Mouse (Mus musculus): ENCODE results near the gene Gm20388. TPM values are rescaled to one million over a fixed set of nuclear protein-coding genes. Genes with fewer than 3 reads are reported as not detected.

Gene Gm20388
- polyA plus RNA-seq, 1 experiment from 2014 or later = not detected

DNA sequence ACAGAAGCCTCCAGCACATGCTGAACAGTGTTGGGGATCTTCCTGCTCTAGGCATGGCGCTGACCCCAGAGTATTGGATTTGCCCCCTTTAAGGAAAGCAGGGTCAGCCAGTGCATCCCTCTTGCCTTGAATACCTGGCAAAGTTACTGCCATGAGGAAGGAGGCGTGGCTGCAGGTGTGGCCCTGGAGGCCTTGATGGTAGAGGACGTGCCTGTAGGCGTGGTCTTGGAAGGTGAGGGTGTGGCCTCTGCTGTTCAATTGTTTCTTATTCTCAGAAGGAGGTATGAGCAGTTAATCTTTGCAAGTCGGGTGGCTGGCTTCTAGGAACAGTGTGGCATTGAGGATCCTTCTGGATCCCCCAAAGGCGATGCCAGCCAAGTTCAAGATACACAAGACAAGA lies 2305.8 kb downstream of the Gm20388 start:
- Histone ChIP-seq H3K27me3 (ENCODE audit: control insufficient read depth, insufficient read depth, low read length) (no peaks in the 10 kb centered on the region), H3K4me3 (ENCODE audit: low read depth, low read length) (no peak overlapping the region), H3K4me2 (no peak overlapping the region), H3K4me1 (ENCODE audit: control insufficient read depth, insufficient read depth, low read length) (no peaks in the 10 kb centered on the region), H3K36me3 (ENCODE audit: control insufficient read depth, insufficient read depth, low read length) (no peaks in the 10 kb centered on the region), H3K9ac (ENCODE audit: low read length) (no peak overlapping the region), H3K9me3 (ENCODE audit: control insufficient read depth, low read length) (no peaks in the 10 kb centered on the region), H3K27ac (ENCODE audit: low read depth, low read length) (no peak overlapping the region)
- 67% methylated on average over 6 of the region's 6 CpGs for whole genome bisulfite sequencing
- ATAC-seq (ENCODE audit: low FRiP score) (no peak), DNase-seq (ENCODE audit: low spot score, missing footprints) (no peak)

GRCm38 (mm10) chr8:122217456-122218177 lies 2307.0 kb downstream of the Gm20388 start:
- no peaks in the 10 kb centered on the region for H3K36me3 ChIP-seq (ENCODE audit: control insufficient read depth, insufficient read depth, low read length)
- H3K4me2 ChIP-seq = no peak overlapping the region
- no peaks in the 10 kb centered on the region for H3K27me3 ChIP-seq (ENCODE audit: control insufficient read depth, insufficient read depth, low read length)
- no peak for ATAC-seq (ENCODE audit: low FRiP score)
- no peaks in the 10 kb centered on the region for H3K9me3 ChIP-seq (ENCODE audit: control insufficient read depth, low read length)
- H3K4me1 ChIP-seq (ENCODE audit: control insufficient read depth, insufficient read depth, low read length) = no peaks in the 10 kb centered on the region
- no peak for DNase-seq (ENCODE audit: low spot score, missing footprints)
- 81% methylated on average over 10 of the region's 10 CpGs for whole genome bisulfite sequencing
- H3K27ac ChIP-seq (ENCODE audit: low read depth, low read length) = no peak overlapping the region
- no peak overlapping the region for H3K9ac ChIP-seq (ENCODE audit: low read length)
- H3K4me3 ChIP-seq (ENCODE audit: low read depth, low read length) = no peak overlapping the region

DNA sequence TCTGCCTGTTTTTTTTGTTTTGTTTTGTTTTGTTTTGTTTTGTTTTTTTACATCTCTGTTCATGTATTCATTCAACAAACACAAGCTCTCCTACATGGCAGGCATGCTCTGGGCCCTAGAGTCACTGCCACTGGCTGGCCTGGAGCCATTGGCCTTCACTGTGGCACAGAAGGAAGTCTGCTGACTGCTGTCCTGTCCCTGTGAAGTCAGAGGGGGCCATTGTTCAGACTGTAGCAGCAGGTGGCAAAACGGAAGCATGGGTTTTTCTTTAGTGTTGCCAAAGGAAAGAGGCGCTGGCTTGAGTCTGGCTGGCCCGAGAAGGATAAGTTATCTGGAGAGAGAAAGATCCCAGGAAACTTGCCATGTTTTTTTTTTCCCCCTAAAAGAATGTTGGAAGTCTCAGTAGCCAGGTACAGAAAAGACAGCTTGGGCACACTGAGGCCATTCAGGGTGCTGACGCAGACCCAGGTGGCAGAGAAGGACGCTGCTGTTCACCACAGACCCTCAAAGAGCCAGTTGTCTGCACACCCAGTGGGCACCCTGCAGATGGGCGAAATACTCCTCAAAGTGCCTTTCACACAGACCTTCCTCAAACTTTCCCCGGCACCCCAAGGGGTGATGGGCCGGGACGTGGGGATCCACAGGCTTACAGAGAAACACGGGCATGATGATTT lies 2313.5 kb downstream of the Gm20388 start:
- 68% methylated on average over 10 of the region's 10 CpGs for WGBS
- Histone ChIP-seq H3K36me3 (ENCODE audit: control insufficient read depth, insufficient read depth, low read length) (no peaks in the 10 kb centered on the region), H3K4me3 (ENCODE audit: low read depth, low read length) (no peak overlapping the region), H3K4me1 (ENCODE audit: control insufficient read depth, insufficient read depth, low read length) (no peaks in the 10 kb centered on the region), H3K9me3 (ENCODE audit: control insufficient read depth, low read length) (no peaks in the 10 kb centered on the region), H3K27me3 (ENCODE audit: control insufficient read depth, insufficient read depth, low read length) (peaks cover 5% of the 10 kb centered on the region), H3K27ac (ENCODE audit: low read depth, low read length) (no peak overlapping the region), H3K9ac (ENCODE audit: low read length) (no peak overlapping the region), H3K4me2 (no peak overlapping the region)
- DNase-seq (ENCODE audit: low spot score, missing footprints) (no peak), ATAC-seq (ENCODE audit: low FRiP score) (no peak)

- Histone ChIP-seq H3K27me3 (ENCODE audit: control insufficient read depth, insufficient read depth, low read length) (peaks cover 10% of the 10 kb centered on the region), H3K4me3 (ENCODE audit: low read depth, low read length) (no peak overlapping the region), H3K36me3 (ENCODE audit: control insufficient read depth, insufficient read depth, low read length) (no peaks in the 10 kb centered on the region), H3K9me3 (ENCODE audit: control insufficient read depth, low read length) (no peaks in the 10 kb centered on the region), H3K9ac (ENCODE audit: low read length) (no peak overlapping the region), H3K27ac (ENCODE audit: low read depth, low read length) (no peak overlapping the region), H3K4me2 (no peak overlapping the region), H3K4me1 (ENCODE audit: control insufficient read depth, insufficient read depth, low read length) (no peaks in the 10 kb centered on the region; the same call in 1 of the 2 replicates)
- ATAC-seq (ENCODE audit: low FRiP score) (no peak), DNase-seq (ENCODE audit: low spot score, missing footprints) (no peak)
- WGBS = 65% methylated on average over 6 of the region's 6 CpGs
These were observed 2314.0 kb downstream of the Gm20388 start for GRCm38 (mm10) chr8:122224650-122225022.

DNA sequence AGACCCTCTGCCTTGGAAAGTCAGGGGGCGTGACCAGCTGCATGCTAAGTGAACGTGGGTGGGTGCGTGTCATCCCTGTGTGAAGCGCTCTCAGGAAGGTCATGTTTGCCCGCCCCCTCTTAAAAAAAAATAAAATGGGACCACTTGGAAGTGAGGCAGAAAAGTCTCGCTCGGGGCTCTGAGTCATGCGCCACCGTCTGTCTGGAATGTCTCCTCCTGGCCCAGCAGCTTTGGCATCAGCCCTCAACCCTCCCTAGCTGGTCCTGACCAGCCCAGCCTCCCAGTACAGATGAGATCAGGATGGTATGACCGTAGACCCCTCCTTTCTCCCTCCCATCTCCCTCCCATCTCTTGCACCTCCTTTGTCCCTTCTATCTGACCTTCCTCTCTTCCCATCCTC lies 2314.8 kb downstream of the Gm20388 start:
- Histone ChIP-seq H3K36me3 (ENCODE audit: control insufficient read depth, insufficient read depth, low read length) (no peaks in the 10 kb centered on the region), H3K4me1 (ENCODE audit: control insufficient read depth, insufficient read depth, low read length) (peaks cover 3% of the 10 kb centered on the region; the same call in 1 of the 2 replicates), H3K27ac (ENCODE audit: low read depth, low read length) (no peak overlapping the region), H3K27me3 (ENCODE audit: control insufficient read depth, insufficient read depth, low read length) (peaks cover 17% of the 10 kb centered on the region), H3K4me2 (no peak overlapping the region), H3K4me3 (ENCODE audit: low read depth, low read length) (no peak overlapping the region), H3K9me3 (ENCODE audit: control insufficient read depth, low read length) (no peaks in the 10 kb centered on the region), H3K9ac (ENCODE audit: low read length) (no peak overlapping the region)
- DNase-seq (ENCODE audit: low spot score, missing footprints) (no peak), ATAC-seq (ENCODE audit: low FRiP score) (no peak)
- 60% methylated on average over 10 of the region's 10 CpGs for WGBS

DNA sequence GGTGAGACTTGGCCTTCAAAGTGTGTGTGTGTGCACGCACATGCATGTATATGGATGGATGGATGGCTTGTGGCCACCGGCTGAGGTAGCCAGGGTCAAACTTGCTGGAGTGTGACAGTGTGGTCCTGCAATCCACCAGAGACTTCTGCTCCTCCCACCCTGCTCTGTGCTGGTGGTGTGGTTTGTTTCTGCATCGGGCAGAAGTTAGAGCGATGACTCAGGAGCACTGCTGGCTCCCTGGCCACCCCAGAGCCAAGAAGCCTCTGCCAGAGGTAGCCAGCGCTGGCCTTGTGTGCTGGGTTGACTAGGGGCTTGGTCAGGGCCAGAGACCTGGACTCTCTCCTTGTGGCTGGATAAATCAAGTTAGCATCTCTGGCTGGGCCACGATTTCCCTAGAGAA lies 2316.7 kb downstream of the Gm20388 start:
- peaks cover 14% of the 10 kb centered on the region for H3K4me1 ChIP-seq (ENCODE audit: control insufficient read depth, insufficient read depth, low read length)
- no peak overlapping the region for H3K4me3 ChIP-seq (ENCODE audit: low read depth, low read length)
- no peak for ATAC-seq (ENCODE audit: low FRiP score)
- H3K27ac ChIP-seq (ENCODE audit: low read depth, low read length) = no peak overlapping the region
- H3K4me2 ChIP-seq = no peak overlapping the region
- peaks cover 29% of the 10 kb centered on the region for H3K27me3 ChIP-seq (ENCODE audit: control insufficient read depth, insufficient read depth, low read length)
- H3K9me3 ChIP-seq (ENCODE audit: control insufficient read depth, low read length) = no peaks in the 10 kb centered on the region
- 81% methylated on average over 6 of the region's 6 CpGs for WGBS
- no peak overlapping the region for H3K9ac ChIP-seq (ENCODE audit: low read length)
- DNase-seq (ENCODE audit: low spot score, missing footprints) = no peak
- no peaks in the 10 kb centered on the region for H3K36me3 ChIP-seq (ENCODE audit: control insufficient read depth, insufficient read depth, low read length)

GRCm38 (mm10) chr8:122228792-122229575 lies 2318.3 kb downstream of the Gm20388 start:
- H3K4me1 ChIP-seq (ENCODE audit: control insufficient read depth, insufficient read depth, low read length) = peaks cover 14% of the 10 kb centered on the region
- H3K9me3 ChIP-seq (ENCODE audit: control insufficient read depth, low read length) = no peaks in the 10 kb centered on the region
- H3K4me3 ChIP-seq (ENCODE audit: low read depth, low read length) = no peak overlapping the region
- H3K27ac ChIP-seq (ENCODE audit: low read depth, low read length) = no peak overlapping the region
- no peak for DNase-seq (ENCODE audit: low spot score, missing footprints)
- H3K9ac ChIP-seq (ENCODE audit: low read length) = no peak overlapping the region
- ATAC-seq (ENCODE audit: low FRiP score) = no peak
- peaks cover 29% of the 10 kb centered on the region for H3K27me3 ChIP-seq (ENCODE audit: control insufficient read depth, insufficient read depth, low read length)
- no peak overlapping the region for H3K4me2 ChIP-seq
- 34% methylated on average over 11 of the region's 11 CpGs for WGBS
- no peaks in the 10 kb centered on the region for H3K36me3 ChIP-seq (ENCODE audit: control insufficient read depth, insufficient read depth, low read length)

DNA sequence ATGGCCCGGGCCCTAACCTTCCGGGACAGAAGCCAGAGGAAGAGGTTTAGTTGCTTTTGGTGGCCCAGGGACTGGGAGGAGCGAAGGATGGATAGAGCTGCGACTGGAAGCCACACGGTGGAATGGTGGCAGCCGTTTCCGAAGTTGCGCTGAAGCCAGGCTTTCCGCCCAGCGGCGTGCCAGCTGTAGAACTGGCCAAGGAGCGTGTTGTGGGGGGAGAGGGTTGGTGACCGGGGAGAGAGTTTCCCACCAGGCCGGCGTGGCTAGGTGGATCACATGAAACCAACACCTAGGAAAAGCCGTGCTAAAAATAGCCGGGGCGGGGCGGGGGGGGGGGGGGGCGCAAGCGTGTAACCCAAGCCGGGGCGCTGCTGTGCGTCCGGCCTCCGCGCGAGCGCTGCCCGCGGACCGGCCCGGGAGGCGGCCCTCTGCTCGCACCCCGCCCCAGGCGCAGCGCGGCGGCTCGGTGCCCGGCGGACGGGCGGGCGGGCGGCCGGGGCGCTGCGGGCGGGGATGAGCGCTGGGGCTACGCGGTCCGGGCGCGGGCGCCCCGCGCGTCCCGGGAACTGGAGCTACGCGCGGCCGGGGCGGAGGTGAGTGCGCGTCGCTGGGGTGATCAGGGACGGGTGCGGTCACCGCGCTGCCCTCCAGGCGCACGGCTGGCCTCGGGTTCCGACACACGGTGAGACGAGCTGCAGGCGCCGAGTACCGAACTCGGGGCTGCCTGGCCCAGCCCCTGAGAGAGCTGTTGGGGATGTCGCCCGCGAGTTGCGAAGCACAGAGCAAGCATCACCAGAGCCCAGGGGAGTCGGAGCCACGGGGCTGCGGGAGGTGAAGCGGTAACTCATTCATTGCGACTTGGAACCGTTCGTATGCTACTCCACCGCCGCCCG lies 2319.4 kb downstream of the Gm20388 start:
- Histone ChIP-seq H3K4me1 (ENCODE audit: control insufficient read depth, insufficient read depth, low read length) (peaks cover 14% of the 10 kb centered on the region), H3K27me3 (ENCODE audit: control insufficient read depth, insufficient read depth, low read length) (peaks cover 29% of the 10 kb centered on the region), H3K4me2 (peak overlapping the region; percentile 95), H3K9me3 (ENCODE audit: control insufficient read depth, low read length) (no peaks in the 10 kb centered on the region), H3K27ac (ENCODE audit: low read depth, low read length) (no peak overlapping the region), H3K4me3 (ENCODE audit: low read depth, low read length) (peak overlapping the region; percentile 51), H3K36me3 (ENCODE audit: control insufficient read depth, insufficient read depth, low read length) (no peaks in the 10 kb centered on the region), H3K9ac (ENCODE audit: low read length) (peak overlapping the region; percentile 56)
- WGBS = 2% methylated on average over 62 of the region's 98 CpGs
- peak; percentile 41 for ATAC-seq (ENCODE audit: low FRiP score)
- peak; percentile 89 for DNase-seq (ENCODE audit: low spot score, missing footprints)

All from midbrain, embryonic 11.5 days (tissue).